Mouse (Mus musculus) 3134 (cell line): ENCODE data around the gene Duox1.
"Not testable (repeated sequence)": the region's sequence is repeated elsewhere in the genome, so short reads cannot be mapped to it uniquely, and the experiment has no call there.

Experiments used
- DNase-seq: peaks from one replicate; pipeline ENCODE4 v3.0.0-alpha.2; 2011; ENCODE audit warnings: low spot score; ENCODE audit not compliant: insufficient read length; ENCODE audit errors: extremely low read depth

The Duox1 gene

GRCm38 (mm10) chr2:122374012-122374411, 58.5 kb downstream of the Duox1 start:
- no peak for DNase-seq

- no peak for DNase-seq
Observed at GRCm38 (mm10) chr2:122374666-122375331, 59.3 kb downstream of the Duox1 start.

- peak; percentile 89 for DNase-seq
Observed at GRCm38 (mm10) chr2:122375391-122375991, 60.0 kb downstream of the Duox1 start.

- peak; percentile 80 for DNase-seq
Observed at GRCm38 (mm10) chr2:122376041-122376561, 60.6 kb downstream of the Duox1 start.

- DNase-seq = peak; percentile 91
Observed at GRCm38 (mm10) chr2:122377215-122377674, 61.8 kb downstream of the Duox1 start.

GRCm38 (mm10) chr2:122377751-122378246, 62.3 kb downstream of the Duox1 start:
- peak; percentile 86 for DNase-seq

- peak; percentile 69 for DNase-seq
Observed at GRCm38 (mm10) chr2:122378421-122379291, 63.2 kb downstream of the Duox1 start.

- no peak for DNase-seq
Observed at GRCm38 (mm10) chr2:122379292-122379650, 63.8 kb downstream of the Duox1 start.

- peak; percentile 48 for DNase-seq
Observed at GRCm38 (mm10) chr2:122380768-122381311, 65.4 kb downstream of the Duox1 start.

- no peak for DNase-seq
Observed at GRCm38 (mm10) chr2:122381329-122382103, 66.0 kb downstream of the Duox1 start.

GRCm38 (mm10) chr2:122382121-122382520, 66.6 kb downstream of the Duox1 start:
- DNase-seq = no peak

- no peak for DNase-seq
Observed at GRCm38 (mm10) chr2:122385095-122385494, 69.6 kb downstream of the Duox1 start.

- DNase-seq = not testable (repeated sequence)
Observed at GRCm38 (mm10) chr2:122387135-122387534, 71.7 kb downstream of the Duox1 start.

GRCm38 (mm10) chr2:122396150-122396549, 80.7 kb downstream of the Duox1 start:
- no peak for DNase-seq
